Mouse (Mus musculus) liver, postnatal 0 days (tissue): ENCODE data around the gene Fra10ac1.

Experiments
- CTCF ChIP-seq: sonication (generic); IDR thresholded peaks from 2 replicates; pipeline ENCODE4 v1.5.1; 2016; ENCODE audit warnings: antibody characterized with exemption, low read depth
- EP300 ChIP-seq: IDR thresholded peaks from 2 replicates; pipeline ENCODE4 v1.6.1; 2016; ENCODE audit warnings: antibody characterized with exemption, low read depth, mild to moderate bottlenecking

GRCm38 (mm10) chr19:38259436-38259835 is 35.5 kb upstream of the Fra10ac1 start:
- TF ChIP-seq CTCF (no peak), EP300 (no peak)
